Mouse (Mus musculus): ENCODE measurements around the gene Sdk2. TPM values are rescaled to one million over a fixed set of nuclear protein-coding genes. Genes with fewer than 3 reads are reported as not detected.

The Sdk2 gene
- total and polyA plus RNA-seq, 3 experiments: 1.2 to 4.8 (median 1.3) TPM

DNA sequence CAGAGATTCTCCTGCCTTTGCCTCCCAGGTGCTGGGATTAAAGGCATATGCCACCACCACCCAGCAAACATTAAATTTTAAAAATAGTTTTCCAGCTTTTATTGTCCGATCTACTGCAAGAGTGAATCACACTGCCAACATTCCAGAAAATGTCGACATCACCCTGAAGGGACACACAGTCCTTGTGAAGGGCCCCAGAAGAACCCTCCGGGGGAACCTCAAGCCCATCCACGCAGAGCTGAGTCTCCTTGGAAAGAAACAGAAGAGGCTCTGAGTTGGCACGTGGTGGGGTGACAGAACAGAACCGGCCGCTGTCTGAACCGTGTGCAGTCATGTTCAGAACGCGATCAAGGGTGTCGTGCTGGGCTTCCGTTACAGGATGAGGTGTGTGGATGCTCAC, 310.3 kb downstream of the Sdk2 start:
- H3K9ac ChIP-seq (ENCODE audit: insufficient read depth, low read depth): no peak overlapping the region
- H3K9me3 ChIP-seq (replicated peaks; ENCODE audit: low read length): no peaks in the 10 kb centered on the region
- in situ Hi-C loops (cut with MboI; ENCODE audit: low pct_ligation_motif_present, low pct_unique_long_range_greater_than_20kb, low sequenced_read_pairs) (no loop called here), dilution Hi-C loops (cut with MboI; ENCODE audit: extremely low pct_ligation_motif_present, extremely low pct_unique_long_range_greater_than_20kb, low sequenced_read_pairs) (no loop called here)
- no peak overlapping the region for H3K27ac ChIP-seq (ENCODE audit: insufficient read depth, low read depth)
- no peaks in the 10 kb centered on the region for H3K79me2 ChIP-seq (replicated peaks; ENCODE audit: control insufficient read depth, extremely low read depth, insufficient read depth, poor library complexity, severe bottlenecking)
- no peak overlapping the region for H3K4me3 ChIP-seq (replicated peaks in 1 of 3; ENCODE audit: low read depth in 2 of 3, low read length in 2 of 3, poor library complexity in 1 of 3)
- TF ChIP-seq USF1 (IDR thresholded peaks at IDR 0.05; ENCODE audit: low read depth, low read length) (no peak), BHLHE40 (IDR thresholded peaks at IDR 0.05; ENCODE audit: low read depth, low read length) (no peak), MAZ (IDR thresholded peaks at IDR 0.05; ENCODE audit: low read depth, low read length) (no peak), RAD21 (IDR thresholded peaks at IDR 0.05; ENCODE audit: low read depth, low read length) (no peak)
- no peaks in the 10 kb centered on the region for H3K27me3 ChIP-seq (replicated peaks)
- DNase-seq (ENCODE audit: extremely low read depth): no peak
- H3K4me2 ChIP-seq (ENCODE audit: insufficient read depth, low read depth, poor library complexity, severe bottlenecking): no peak overlapping the region
- H3K36me3 ChIP-seq (replicated peaks in 1 of 2; ENCODE audit: control insufficient read depth in 1 of 2, insufficient read depth in 1 of 2, low read length in 1 of 2): no peaks in the 10 kb centered on the region
- H3K4me1 ChIP-seq (ENCODE audit: control insufficient read depth in 1 of 2, insufficient read depth in 2 of 2): peaks cover 5 to 36% of the 10 kb centered on the region in 2 experiments; a peak in 3 of 4 replicates

DNA sequence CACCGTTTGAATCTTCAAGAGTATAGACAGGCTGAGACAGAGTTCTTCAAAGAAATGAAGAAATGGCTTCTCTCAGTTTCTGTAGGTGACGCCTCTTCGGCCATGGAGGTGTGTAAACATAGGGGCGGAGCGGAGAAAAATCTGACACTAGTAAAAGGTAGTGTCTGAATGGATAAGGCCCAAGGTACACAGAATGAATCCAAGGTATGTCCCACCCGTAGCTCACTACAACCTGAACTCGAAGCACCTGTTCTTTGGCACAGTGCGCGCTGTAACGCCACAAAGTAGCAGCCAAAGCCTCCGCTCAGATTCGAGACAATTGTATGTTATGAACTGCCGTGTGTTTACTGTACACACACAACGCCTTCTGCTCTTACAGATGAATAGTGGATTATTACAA, 311.0 kb downstream of the Sdk2 start:
- H3K79me2 ChIP-seq (replicated peaks; ENCODE audit: control insufficient read depth, extremely low read depth, insufficient read depth, poor library complexity, severe bottlenecking): no peaks in the 10 kb centered on the region
- H3K9ac ChIP-seq (ENCODE audit: insufficient read depth, low read depth): no peak overlapping the region
- H3K27ac ChIP-seq (ENCODE audit: insufficient read depth, low read depth): no peak overlapping the region
- no peak for TF ChIP-seq PAX5 (IDR thresholded peaks at IDR 0.05; ENCODE audit: low read length)
- no peak for TF ChIP-seq ZKSCAN1 (IDR thresholded peaks at IDR 0.05; ENCODE audit: borderline replicate concordance, low read depth, low read length)
- TF ChIP-seq RAD21 (IDR thresholded peaks at IDR 0.05; ENCODE audit: low read depth, low read length): no peak
- no peaks in the 10 kb centered on the region for H3K9me3 ChIP-seq (replicated peaks; ENCODE audit: low read length)
- no peaks in the 10 kb centered on the region for H3K36me3 ChIP-seq (replicated peaks in 1 of 2; ENCODE audit: control insufficient read depth in 1 of 2, insufficient read depth in 1 of 2, low read length in 1 of 2)
- no peaks in the 10 kb centered on the region for H3K27me3 ChIP-seq (replicated peaks)
- no peak for DNase-seq (ENCODE audit: extremely low read depth)
- H3K4me1 ChIP-seq (ENCODE audit: control insufficient read depth in 1 of 2, insufficient read depth in 2 of 2): peaks cover 0 to 29% of the 10 kb centered on the region in 2 experiments; a peak in 2 of 4 replicates
- H3K4me3 ChIP-seq (replicated peaks in 1 of 3; ENCODE audit: low read depth in 2 of 3, low read length in 2 of 3, poor library complexity in 1 of 3): no peak overlapping the region
- in situ Hi-C loops (cut with MboI; ENCODE audit: low pct_ligation_motif_present, low pct_unique_long_range_greater_than_20kb, low sequenced_read_pairs): no loop called here
- H3K4me2 ChIP-seq (ENCODE audit: insufficient read depth, low read depth, poor library complexity, severe bottlenecking): no peak overlapping the region
- dilution Hi-C loops (cut with MboI; ENCODE audit: extremely low pct_ligation_motif_present, extremely low pct_unique_long_range_greater_than_20kb, low sequenced_read_pairs): no loop called here

GRCm38 (mm10) chr11:113754845-113755244, 312.0 kb downstream of the Sdk2 start:
- in situ Hi-C loops (cut with MboI; ENCODE audit: low pct_ligation_motif_present, low pct_unique_long_range_greater_than_20kb, low sequenced_read_pairs) (loop anchor here (5.0 kb wide), 1 partner anchor 57 kb away; no protein-coding TSS in a partner anchor), dilution Hi-C loops (cut with MboI; ENCODE audit: extremely low pct_ligation_motif_present, extremely low pct_unique_long_range_greater_than_20kb, low sequenced_read_pairs) (no loop called here)
- Histone ChIP-seq H3K36me3 (replicated peaks in 1 of 2; ENCODE audit: control insufficient read depth in 1 of 2, insufficient read depth in 1 of 2, low read length in 1 of 2) (no peaks in the 10 kb centered on the region), H3K4me2 (ENCODE audit: insufficient read depth, low read depth, poor library complexity, severe bottlenecking) (no peak overlapping the region), H3K4me1 (ENCODE audit: control insufficient read depth in 1 of 2, insufficient read depth in 2 of 2) (peaks cover 0 to 34% of the 10 kb centered on the region in 2 experiments; a peak in 2 of 4 replicates), H3K4me3 (replicated peaks in 1 of 3; ENCODE audit: low read depth in 2 of 3, low read length in 2 of 3, poor library complexity in 1 of 3) (no peak overlapping the region), H3K9ac (ENCODE audit: insufficient read depth, low read depth) (no peak overlapping the region), H3K27ac (ENCODE audit: insufficient read depth, low read depth) (no peak overlapping the region), H3K79me2 (replicated peaks; ENCODE audit: control insufficient read depth, extremely low read depth, insufficient read depth, poor library complexity, severe bottlenecking) (no peaks in the 10 kb centered on the region), H3K9me3 (replicated peaks; ENCODE audit: low read length) (no peaks in the 10 kb centered on the region), H3K27me3 (replicated peaks) (no peaks in the 10 kb centered on the region)
- DNase-seq (ENCODE audit: extremely low read depth): no peak
- TF ChIP-seq JUN (IDR thresholded peaks at IDR 0.05; ENCODE audit: insufficient read depth, low read depth, low read length): no peak
- no peak for TF ChIP-seq RAD21 (IDR thresholded peaks at IDR 0.05; ENCODE audit: low read depth, low read length)
- no peak for TF ChIP-seq IRF4 (IDR thresholded peaks at IDR 0.05; ENCODE audit: low read depth, low read length)
- no peak for TF ChIP-seq JUND (conservative IDR thresholded peaks at IDR 0.05; ENCODE audit: low read depth, low read length)
- TF ChIP-seq SMC3 (IDR thresholded peaks at IDR 0.05; ENCODE audit: low read depth, low read length): no peak
- TF ChIP-seq RCOR1 (conservative IDR thresholded peaks at IDR 0.05; ENCODE audit: low read depth, low read length): no peak
- TF ChIP-seq MAFK (IDR thresholded peaks at IDR 0.05; ENCODE audit: insufficient replicate concordance, low read length): no peak
- TF ChIP-seq MAZ (IDR thresholded peaks at IDR 0.05; ENCODE audit: low read depth, low read length): no peak
- no peak for TF ChIP-seq POLR2A (IDR thresholded peaks at IDR 0.05; ENCODE audit: low read depth, low read length)
- no peak for TF ChIP-seq USF2 (conservative IDR thresholded peaks at IDR 0.05; ENCODE audit: low read depth, low read length)
- no peak for TF ChIP-seq TCF12 (IDR thresholded peaks at IDR 0.05; ENCODE audit: low read depth, low read length)
- no peak for TF ChIP-seq MEF2A (IDR thresholded peaks at IDR 0.05; ENCODE audit: borderline replicate concordance, low read depth, low read length)
- no peak for TF ChIP-seq CHD1 (IDR thresholded peaks at IDR 0.05; ENCODE audit: low read depth, low read length)
- TF ChIP-seq BHLHE40 (IDR thresholded peaks at IDR 0.05; ENCODE audit: low read depth, low read length): no peak
- no peak for TF ChIP-seq MAX (IDR thresholded peaks at IDR 0.05; ENCODE audit: low read length)
- TF ChIP-seq ZKSCAN1 (IDR thresholded peaks at IDR 0.05; ENCODE audit: borderline replicate concordance, low read depth, low read length): no peak

Measured in CH12.LX (cell line).